Mouse (Mus musculus) left cerebral cortex, postnatal 36 days (tissue): ENCODE results near the gene Tmem14a. TPM values are rescaled to one million over a fixed set of nuclear protein-coding genes. Genes with fewer than 3 reads are reported as not detected.
"Not testable (repeated sequence)": the region's sequence is repeated elsewhere in the genome, so short reads cannot be mapped to it uniquely, and the experiment has no call there.

Experiments used
- DNase-seq, 2 experiments: peaks; one replicate each; pipeline ENCODE4 v3.0.0; 2021 to 2022; ENCODE audit warnings: low spot score in 2 of 2, mixed read lengths in 1 of 2
- intact Hi-C: fragments of 180-260 bp; cut with DNase I; formaldehyde crosslinking; loops from one replicate; pipeline ENCODE4 v1.15.1; 2025
- total RNA-seq, 2 experiments: library from RNA; stranded (reverse); gene quantifications; 2 replicates each; pipeline ENCODE4 v1.2.3; 2021

The Tmem14a gene
- total RNA-seq, result 10 to 100 TPM; 40.4 to 50.9 TPM

DNA sequence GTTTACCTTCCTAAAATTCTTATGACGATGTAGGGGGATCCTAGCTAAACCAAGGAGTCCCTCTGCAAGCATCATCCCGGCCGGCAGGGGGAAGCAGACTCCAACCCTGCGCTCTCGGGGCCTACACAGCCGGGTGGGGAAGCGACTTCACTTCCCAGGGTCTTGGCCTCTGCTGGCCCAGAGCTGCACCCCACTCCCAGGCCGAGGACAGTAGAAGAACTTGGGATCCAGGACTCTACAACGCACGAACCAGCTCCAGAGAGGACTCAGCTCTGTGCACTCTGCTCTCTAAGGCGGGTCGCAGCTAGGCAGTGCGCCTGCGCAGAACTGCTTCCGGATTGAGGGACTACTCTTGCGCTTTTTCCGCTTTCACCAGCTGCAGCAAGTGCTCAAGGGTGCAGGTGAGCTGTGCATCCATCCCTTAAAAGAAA lies at the start of gene Tmem14a:
Gene Tmem14a, plus strand, starts transcription at position 87 of the 431 bp plus-strand sequence.
- intact Hi-C loops, result loop anchor here (1.0 to 10.0 kb wide), 4 partner anchors 53 to 1048 kb away; no protein-coding TSS in a partner anchor
- DNase-seq, result peak; percentile 89

DNA sequence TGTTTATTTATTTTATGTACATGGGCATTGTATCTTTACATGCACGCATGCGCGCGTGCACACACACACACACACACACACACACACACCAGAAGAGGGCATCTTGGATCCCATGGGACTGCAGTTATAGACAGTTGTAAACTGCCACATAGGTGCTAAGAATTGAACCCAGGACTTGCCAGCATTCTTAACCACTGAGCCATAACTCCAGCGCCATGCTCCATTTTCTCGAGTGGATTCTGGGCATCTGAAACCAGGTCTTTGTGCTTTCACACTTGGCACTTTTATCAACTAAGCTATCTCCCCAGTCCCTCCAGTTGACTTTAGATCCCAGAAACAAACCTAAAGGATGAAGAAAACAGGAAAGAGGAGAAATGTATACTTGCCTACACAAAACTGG lies 33.2 kb upstream of the Tmem14a start:
- no peak for DNase-seq
- intact Hi-C loops, result no loop called here

DNA sequence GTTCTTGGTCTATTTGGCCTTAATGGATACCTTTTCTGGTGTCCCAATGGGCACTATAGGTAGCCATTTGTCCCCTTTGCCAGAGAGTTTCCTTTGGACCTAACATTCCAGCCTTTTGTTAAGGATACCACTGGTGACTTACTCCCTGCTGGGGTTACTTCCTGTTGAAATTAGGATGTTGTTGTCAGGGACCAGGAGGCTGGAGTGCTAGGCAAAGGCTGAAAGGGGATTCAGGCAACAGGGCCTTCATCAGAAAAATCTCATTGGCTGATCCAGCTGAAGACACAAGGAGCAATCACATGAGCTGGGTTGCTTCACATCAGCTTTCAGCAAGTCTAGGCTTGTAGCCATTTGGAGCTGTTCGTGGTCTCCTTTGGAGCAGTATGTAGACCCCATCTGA lies 12.1 kb upstream of the Tmem14a start:
- no peak for DNase-seq
- intact Hi-C loops, result loop anchor here (1.0 kb wide), 1 partner anchor 75 kb away; no protein-coding TSS in a partner anchor

DNA sequence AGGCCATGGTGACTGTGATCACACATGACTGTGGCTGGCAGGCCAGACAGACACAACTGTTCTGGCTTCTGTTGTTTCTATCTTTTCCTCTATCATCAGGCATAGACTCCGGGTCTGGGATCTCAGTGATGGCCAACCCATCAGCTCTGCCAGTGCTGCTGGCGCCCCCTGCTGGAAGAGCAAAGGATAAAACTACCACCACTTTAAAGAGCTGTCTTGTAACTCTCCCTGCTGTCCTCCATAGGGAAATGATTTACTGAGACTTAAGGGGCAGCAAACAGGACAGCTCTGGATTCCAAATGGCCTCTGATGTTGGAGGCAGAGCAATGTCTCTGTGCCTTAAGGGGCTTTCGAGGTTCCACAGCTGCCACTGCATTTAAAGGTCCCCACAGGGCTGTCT lies 4.8 kb upstream of the Tmem14a start:
- not testable (repeated sequence) for DNase-seq
- intact Hi-C loops, result loop anchor here (2.0 to 10.0 kb wide), 2 partner anchors 49 to 65 kb away; no protein-coding TSS in a partner anchor

DNA sequence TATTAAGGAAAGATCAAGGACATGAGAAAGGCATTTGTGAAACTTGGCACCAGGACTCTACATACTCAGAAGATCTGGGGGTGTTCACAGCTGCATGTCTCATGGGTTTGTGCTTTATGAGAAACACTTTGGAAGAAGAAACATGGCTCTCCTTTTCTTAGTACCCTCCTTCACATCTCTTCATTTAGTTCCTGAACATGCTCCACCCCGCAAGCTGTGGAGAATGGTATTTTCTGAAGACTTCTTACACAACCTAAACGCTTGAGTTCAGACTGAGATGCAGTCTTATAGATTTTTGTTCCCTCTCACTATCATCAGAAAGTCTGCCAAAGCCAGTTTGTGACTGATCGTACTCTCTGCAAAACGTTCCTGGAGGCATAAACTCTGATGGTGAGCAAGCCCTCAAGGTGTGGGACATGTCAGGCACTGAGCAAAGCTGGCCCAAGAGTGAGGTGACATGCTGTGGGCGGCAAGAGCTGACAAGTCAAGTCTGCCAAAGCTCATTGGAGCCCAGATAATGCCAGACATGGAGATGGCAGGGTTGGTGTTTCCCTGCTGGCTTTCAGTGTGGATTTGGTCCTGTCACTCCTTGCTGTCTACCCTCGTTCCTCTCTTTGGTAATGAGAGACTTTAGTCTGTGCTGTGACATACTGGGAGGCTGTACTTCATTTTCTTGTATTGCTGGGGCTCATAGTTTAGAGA lies 4.2 kb upstream of the Tmem14a start:
- DNase-seq, result peak in 1 of 2 experiments; percentile 26
- intact Hi-C loops, result loop anchor here (2.0 to 10.0 kb wide), 2 partner anchors 49 to 65 kb away; no protein-coding TSS in a partner anchor

DNA sequence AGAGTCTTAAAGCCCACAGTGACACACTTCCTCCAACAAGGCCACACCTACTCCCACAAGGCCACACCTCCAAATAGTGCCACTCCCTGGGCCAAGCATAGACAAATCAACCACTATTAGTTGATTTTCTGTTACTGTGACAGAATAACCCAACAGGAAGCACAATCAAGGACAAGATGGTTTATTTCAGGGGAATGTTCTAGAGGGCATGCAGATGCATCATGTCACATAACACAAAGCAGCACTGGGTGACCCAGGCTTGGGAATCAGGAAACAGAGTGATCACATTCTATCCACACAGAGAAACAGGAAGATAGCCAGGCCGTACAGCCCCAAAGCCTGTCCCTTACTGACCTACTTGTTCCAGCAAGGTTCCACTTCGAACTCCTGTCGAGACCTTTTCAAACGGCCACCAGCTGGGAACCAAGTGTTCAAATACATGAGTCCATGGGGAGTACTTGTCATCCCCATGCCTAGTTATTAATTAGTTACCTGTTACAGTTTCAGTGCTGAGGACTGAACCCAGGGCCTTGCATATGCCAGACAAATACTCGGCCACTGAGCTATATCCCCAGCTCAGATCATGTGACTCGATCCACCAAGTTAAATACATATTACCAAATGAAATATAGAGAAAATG lies 9.5 kb downstream of the Tmem14a start:
- no peak for DNase-seq
- intact Hi-C loops, result no loop called here

DNA sequence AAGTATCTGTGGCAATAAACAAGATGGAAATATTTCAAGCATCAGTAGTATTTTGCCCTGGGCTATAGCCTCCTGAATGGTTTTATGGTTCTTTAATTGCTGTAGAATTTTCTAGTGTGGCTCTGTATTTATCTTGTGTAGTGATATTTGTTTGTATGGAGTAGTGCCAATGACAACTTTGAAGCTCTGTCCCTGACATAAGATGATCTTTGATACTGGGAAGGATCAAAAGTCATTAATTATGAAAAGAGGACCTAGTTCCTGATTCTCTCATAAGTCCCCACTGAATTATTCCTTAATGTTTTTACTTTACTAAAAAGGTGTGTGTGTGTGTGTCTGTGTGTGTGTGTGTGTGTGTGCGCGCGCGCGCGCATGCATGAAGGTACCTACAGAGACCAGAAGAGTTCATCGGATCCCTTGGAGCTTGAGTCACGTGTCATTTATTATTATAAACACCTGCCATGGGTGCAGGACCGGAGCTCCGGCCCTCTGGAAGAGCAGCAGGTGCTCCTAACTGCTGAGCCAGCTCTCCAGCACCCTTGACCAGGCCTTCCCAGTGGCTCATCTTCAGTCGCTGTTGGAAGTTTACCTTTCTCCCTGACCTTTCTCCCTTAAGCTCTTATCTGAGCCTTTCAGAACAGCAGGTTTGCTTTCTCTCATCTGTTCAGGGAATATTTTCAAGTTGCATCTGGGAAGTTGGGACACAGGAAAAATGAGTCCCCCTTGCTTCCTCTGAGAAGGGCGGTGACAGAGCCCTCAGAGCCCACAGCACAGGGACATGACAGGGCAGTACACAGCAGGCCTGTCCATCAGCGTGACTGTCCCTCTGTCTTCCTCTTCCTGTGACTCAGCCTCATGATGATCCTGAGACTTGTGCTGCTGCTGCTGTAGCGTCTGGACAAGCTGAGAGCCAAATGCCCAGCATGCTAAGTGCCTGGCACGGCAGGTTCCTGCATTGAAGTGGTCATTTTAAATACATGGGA lies 10.7 kb downstream of the Tmem14a start:
- intact Hi-C loops, DNase-seq: not testable (repeated sequence)

DNA sequence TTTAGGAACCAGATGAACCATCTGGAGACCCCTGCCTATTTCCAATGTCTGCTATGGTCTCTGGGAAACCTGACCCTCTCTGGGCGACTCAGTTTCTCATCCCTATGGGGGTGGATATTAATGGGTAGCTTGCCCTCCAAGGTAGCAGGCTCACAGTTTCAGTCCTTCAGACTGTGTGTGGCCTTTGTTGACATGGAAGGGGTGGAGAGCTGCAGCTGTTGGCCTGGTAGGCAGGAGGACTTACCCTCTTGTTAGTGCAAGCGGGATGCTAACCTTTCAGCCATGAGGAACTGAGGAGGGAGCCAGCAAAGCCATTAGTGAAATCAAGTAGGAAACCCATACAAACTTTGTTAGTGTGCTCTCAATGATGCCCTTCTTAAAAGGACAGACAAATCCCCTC lies 12.0 kb downstream of the Tmem14a start:
- no peak for DNase-seq
- intact Hi-C loops, result no loop called here

DNA sequence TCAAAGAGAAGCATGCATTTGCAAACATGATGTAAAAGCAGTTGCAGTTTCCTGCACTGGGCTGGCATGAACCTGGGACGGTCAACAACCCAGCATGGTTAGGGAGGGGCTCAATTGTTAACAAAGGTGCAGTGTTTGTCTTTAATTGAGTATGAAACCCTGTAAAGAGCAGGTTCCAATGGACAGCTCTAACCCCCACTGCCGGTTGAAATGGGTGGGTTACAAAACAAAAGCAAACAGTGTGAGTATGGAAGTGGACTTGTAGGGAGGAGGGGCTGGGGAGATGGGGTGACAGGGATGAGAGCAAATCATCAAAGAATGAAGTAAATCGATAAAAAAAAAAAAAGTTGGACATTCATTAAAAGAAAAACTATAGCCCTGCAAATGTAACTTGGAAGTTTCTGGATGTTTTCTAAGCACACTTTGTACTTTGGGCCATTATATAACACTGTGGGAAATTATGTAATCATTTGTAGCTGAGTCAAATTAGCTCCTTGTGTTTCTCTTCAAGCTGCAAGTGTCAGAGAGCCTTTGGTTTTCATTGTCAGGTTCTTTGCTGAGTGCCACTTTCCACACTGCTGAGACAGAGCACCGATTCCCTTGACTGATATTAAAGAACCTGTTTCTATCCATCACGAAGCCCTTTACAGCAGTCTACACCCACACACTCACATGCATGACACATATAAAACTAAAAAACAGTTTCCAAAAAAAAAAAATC lies 13.5 kb downstream of the Tmem14a start:
- intact Hi-C loops, result no loop called here
- peak; percentile 25 to 45 for DNase-seq

DNA sequence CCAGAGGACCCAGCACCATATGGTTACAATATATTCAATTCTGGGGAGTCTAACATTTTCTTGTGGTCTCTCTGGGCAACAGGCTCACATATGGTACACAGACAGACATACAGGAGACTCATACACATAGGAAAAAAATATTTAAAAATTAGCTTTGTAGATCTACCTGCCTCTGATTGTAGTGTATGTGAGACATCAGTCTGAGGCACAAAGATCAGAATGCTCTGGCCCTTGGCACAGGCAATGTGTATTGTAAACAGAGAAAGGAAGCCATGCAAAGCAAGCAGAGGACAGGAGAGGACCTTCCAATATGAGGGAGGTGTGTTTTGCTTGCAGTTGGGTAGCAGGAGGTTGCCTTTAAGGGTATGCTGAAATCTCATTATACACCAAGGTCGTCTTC lies 14.1 kb downstream of the Tmem14a start:
- intact Hi-C loops, result no loop called here

DNA sequence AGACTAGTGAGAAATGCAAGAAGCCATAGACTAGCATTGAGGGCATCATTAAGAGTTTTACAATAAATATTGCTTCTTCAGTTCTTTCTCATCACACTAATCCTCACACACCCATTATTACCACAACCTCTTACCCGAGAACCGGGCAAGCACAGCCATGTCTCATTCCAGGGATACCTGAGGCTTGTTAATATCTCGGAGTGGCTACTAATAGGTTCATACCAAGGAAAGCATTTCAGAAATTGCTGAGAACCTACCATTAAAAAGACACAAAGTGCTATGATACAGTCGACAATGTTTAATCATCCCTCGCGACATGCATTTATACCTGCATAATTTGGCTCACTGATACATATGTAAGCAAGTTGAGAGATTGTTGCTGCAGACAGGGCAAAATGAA lies 17.0 kb downstream of the Tmem14a start:
- intact Hi-C loops, result no loop called here

More for the DNA sequence above, 14.1 kb downstream of the Tmem14a start:
- DNase-seq, result no peak

DNA sequence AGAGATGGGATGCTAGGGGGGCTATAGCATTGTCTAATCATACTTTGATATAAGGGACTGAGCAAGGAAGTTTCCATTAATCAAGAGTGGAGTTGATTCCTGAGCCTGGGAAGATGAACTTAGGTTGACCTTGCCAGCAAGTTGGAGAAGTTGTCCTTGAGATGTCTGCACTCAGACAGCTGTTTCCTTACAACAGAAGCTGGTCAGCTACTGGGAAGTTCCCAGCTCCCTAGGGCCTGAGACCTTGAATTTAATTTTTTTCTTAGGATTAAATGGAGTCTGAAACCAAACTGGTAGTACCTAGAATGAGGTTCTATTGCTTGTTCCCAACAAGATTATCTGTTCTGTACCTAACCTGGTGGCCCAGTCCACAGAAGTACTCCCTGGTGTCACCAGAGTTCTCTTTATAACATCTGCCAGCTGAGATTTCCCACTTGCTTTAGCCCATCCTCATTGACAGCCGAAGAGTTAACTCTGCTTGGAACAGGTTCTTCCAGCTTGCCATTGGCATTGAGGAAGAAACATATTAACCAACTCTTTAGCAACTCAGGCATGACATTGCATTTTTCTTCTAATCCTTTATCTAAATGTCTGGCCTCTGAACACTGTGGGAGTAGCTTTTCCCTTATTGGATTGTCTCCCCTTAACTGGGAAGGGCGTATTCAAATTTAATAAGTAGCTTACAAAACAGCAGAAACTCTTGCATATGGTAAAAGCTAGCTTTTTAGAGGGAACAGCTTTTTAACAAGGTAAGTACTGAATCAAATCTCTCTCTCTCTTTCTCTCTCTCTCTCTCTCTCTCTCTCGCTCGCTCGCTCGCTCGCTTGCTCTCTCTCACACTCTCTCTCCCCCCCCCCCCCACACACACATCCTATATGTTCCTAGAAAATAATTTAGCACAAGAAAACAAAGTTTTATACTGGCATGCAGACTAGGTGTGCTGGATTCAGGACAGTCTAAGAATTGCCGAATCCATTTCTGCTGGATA lies 21.8 kb downstream of the Tmem14a start, which contains the start of gene Gsta3:
Gene Gsta3, plus strand, starts transcription at position 679 of the 988 bp plus-strand sequence.
- intact Hi-C loops, result no loop called here
- DNase-seq, result no peak

More for the DNA sequence above, 17.0 kb downstream of the Tmem14a start:
- DNase-seq, result no peak

DNA sequence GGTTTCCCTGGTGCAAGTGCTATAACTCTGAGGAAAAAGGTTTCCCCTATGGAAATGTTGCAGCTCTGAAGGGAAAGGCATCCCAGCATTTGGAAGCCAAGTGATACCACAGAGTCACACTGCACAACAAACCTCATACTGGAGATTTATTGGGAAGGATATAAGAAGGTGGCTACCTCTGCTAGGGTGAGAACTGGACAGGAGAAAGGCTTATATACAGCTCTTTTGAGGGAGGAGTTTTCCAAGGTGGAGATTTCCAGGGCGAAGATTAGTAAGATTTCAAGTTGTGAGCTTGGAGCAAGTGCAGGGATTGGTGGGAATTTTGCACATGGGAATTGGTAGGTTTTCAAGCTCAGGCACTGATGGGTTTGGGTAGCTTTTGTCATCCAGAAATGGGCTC lies 22.7 kb downstream of the Tmem14a start:
- intact Hi-C loops, result no loop called here
- DNase-seq, result no peak

DNA sequence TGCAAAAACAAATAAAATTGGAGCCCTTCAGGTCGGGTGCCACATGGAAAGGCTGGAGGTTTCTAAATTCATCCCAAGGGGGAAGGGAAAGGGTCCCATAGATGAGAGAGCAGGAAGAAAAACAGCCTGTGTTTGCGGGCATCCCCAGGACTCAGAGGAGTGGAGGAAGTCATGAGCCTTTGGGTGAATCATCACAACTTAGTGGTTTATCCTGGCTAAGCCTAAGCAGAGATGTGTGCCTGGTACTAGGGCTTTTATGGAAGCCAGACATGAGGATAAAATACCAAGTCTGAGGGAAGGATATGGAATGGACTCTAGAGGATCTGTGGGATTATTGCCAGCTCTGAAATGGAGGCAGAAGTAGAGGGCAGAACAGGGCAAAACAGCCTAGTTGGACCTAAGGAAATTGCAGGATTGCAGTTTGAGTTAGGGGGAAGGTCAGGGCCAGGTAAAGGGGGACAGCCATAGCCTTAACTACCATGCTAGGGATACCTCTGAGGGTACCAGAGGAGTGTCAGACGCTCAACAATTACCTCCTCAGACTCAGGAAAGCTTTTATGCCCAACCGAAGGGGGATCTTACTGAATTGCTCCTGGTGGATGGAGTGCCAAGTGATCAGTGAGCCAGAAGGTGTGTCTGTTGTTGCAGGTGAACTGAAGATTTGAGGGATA lies 26.1 kb downstream of the Tmem14a start:
- DNase-seq, result no peak
- intact Hi-C loops, result no loop called here

DNA sequence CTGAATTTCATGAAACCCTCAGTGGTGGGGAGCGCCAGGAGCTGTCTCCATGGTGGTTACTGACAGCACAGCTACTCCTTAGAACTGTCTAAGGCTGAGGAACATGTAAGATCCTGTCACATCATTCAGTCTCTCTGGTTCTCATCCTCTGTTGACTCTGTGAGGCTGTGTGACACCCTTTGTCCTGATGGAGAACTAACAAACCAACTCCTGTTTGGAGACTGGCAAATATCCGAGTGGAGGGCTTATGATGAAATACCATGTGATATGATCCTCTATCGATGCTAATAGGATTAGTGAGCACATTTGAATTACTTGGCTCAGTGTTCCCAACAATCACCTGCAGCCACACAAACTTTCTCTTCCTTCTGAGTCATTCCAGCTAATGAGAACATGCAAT lies 27.8 kb downstream of the Tmem14a start:
- DNase-seq, result no peak
- intact Hi-C loops, result no loop called here

DNA sequence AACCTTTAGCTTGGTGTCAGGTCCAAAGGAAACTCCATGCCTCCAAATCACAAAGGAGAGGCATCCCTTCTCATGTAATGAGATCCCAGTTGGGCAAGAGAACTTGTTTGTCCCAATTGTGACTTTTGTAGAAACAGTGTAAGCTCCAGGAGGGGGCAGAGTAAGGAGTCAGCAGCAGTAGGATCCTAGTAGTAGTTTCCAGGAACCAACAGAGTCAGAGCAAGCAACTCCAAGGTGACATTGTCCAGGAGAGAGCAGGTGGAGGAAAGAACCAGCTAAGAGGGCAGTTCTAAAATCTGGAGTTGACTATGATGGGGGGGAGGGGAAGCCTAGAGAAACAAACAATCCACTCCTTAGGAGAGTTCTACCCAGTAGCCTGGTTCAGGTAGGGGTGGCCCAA lies 29.5 kb downstream of the Tmem14a start:
- no peak for DNase-seq
- intact Hi-C loops, result no loop called here
